Mouse (Mus musculus) urinary bladder, adult 2 months (tissue): ENCODE measurements at regions not wholly inside any gene's neighbourhood (a gene's known extent, or its start where the extent isn't known, plus 50 kb on each side); places are given as distances from the start of the nearest gene placed in this dataset.
A peak's percentile ranks its signal among the peaks of the same experiment; 100 is the strongest.

Experiments
- DNase-seq: peaks from one replicate; pipeline ENCODE4 v3.0.0; 2022; ENCODE audit warnings: low spot score

DNA sequence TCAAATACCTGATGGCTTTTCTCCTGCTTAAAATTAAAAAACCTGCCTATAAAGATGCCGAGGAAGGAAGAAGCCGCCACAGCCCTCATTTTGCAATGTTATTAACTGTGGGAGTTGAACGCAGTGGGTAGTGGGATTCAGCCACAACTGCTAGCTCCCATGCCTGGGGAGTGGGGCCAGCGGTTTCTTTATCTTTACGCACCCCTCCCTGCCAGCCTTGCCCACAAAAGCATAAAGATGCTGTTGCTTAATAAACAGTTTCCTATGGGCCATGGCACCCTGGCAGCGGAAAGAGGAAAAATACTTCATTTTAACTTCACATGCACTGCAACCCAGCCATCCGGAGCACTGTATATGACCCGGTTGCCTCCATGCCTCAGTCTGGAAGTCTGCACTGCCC, 389.2 kb downstream of the H2al1j start:
- no peak for DNase-seq

DNA sequence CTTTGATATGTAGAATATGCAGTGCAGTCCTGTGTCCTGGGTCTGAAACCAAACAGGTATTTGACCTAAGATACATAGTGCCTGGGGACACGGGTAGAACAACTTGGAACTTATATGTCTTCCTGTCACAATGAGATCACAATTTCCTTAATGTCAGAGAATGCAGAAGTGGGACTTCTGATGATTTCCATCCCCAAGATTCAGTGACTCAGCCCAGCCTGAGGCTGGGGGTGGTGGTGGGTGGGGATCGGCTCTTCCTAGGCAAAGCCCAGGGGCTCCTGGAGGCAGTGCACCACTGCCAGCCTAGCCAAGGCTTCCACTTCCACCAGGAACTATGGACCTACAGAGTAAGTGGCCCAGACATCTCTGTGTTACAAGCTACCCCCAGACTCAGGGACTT, 391.2 kb downstream of the H2al1j start:
- no peak for DNase-seq

DNA sequence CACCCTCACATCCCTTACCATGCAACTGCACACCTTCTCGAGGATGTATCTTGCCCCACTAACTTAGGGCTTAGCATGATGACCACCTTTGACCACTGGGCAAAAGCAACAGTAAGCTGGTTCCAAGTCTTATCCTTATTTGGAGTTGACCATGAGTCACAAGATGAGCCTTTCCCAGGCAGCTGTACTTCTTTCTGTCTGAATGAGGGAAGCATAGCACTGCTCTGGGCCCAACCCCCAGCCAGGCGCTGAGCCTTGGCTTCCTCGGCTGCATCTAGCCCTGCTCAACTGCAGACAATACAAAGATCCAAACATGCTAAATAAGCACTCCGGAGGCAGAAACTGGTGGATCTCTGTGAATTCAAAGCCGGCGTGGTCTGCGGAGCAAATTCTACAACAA, 392.9 kb downstream of the H2al1j start:
- DNase-seq = no peak

DNA sequence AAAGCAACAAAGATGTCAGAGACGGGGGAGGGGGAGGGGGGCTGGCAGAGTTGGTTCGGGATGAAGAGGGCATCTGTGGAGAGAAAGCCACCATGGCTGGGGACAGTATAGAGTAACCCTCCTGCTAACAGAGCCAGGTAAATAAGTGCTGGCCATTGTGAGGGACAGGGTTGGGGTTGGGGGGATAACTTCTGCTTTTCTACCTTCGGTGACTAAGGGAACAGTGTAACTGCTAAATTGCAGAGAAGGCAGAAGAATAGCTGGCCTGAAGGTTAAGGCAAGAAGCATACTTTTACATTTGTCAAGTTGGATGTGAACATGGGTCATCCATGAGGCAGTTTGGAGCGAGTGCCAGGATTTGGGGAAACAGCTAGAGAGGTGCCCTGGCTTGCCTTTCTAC, 395.1 kb downstream of the H2al1j start:
- no peak for DNase-seq

DNA sequence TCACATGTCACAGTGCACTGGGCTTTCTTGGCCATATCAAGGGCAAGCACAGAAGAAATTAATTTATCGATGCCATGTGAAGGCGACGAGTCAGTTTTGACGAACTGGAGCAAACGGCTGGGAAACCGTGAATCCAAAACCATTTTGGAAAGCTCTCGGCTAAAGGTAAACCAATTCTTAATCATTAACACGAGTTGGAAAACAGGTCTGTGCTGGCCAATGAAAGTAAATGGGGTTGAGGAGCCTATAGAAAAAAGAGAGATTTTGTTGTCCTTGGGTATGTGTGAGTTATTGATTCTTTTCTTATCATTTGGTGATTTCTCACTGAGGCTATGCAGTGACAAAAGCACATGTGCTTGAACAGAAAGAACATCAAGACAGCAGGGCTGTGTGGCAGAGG, 397.1 kb downstream of the H2al1j start:
- no peak for DNase-seq

DNA sequence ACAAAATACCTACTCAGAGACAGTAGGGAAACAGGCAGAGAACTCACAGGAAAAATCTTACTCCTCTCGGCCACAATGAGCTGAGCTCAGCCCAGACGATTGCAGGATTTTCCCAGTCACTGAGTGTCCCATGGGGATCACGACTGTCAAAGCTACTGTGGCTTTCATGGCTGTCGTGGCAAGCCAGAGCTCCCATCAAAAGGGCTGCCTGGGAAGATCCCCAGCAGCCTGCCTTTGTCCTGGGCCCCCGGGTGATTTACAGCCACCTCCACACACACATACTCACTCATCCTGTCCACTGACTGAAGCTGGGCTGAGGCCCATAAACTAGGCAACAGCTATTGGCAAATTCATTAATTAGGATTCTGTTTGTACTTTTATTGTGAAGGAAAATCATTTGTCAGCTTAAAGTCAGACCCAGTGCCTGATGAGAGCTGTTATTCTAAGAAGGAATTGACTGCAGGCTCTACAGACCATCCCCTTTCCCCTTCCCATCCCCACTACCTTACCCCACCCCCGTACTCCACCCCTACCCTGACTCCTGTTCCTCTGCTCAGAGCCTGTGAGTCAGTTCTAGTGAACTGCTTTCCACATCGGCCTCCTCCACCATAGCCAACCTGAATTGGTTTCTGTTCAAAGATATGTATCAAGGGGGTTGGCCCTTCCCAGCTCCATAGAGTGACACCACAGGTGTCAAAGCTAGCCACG, 399.1 kb downstream of the H2al1j start:
- no peak for DNase-seq

DNA sequence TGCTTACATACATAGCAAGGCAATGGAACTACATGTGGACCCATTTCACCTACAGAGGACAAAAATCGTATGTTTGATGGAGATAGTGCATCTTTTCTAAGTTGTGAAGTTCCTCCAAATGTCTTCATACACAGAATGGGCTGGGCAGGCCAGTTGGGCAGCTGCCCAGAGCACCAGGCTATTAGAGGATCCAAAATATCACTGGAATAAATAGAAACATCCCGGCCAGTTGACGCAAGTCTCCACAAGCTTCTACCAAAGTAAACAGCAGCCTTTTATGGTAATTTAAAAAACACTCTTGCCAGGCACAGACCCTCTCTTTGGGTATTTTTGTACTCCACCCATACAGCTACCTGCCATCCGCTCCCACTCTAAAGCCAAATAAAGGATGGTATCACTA, 400.9 kb downstream of the H2al1j start:
- DNase-seq = no peak

DNA sequence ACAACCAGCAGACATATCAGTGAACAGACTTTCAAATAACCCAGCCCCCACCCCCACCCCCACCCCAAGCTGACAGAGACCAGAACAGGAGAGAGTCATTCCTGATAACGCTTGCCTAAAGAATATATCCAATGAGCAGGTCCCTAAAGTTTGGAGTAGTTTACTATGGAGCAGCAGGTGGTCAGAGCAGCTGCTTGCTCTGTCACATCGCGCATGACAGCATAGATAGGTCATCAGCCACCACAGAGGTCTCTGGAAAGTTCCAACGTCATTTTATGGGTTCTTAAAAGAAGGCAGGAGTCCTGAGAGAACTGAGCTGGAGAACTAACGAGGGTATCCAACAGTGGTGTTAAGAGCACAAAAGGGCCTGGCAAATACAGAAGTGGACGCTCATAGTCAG, 402.4 kb downstream of the H2al1j start:
- no peak for DNase-seq

DNA sequence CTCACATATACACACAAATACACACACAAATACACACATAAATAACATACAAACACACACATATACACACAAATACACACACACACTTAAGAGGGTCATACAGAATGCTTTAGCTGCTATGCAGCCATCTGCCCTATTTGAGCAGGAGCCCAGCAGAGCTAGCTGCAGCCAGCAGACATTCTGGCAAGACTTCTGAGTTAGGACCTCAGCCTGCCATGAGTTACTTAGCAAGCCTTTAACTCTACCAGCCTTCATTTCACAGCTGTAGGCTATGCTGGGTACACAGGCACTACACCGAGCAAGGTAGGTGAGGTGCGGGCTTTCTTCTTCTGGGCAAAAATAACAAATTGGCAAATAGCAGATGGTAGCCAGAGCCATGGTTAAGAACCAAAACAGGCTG, 404.7 kb downstream of the H2al1j start:
- no peak for DNase-seq

DNA sequence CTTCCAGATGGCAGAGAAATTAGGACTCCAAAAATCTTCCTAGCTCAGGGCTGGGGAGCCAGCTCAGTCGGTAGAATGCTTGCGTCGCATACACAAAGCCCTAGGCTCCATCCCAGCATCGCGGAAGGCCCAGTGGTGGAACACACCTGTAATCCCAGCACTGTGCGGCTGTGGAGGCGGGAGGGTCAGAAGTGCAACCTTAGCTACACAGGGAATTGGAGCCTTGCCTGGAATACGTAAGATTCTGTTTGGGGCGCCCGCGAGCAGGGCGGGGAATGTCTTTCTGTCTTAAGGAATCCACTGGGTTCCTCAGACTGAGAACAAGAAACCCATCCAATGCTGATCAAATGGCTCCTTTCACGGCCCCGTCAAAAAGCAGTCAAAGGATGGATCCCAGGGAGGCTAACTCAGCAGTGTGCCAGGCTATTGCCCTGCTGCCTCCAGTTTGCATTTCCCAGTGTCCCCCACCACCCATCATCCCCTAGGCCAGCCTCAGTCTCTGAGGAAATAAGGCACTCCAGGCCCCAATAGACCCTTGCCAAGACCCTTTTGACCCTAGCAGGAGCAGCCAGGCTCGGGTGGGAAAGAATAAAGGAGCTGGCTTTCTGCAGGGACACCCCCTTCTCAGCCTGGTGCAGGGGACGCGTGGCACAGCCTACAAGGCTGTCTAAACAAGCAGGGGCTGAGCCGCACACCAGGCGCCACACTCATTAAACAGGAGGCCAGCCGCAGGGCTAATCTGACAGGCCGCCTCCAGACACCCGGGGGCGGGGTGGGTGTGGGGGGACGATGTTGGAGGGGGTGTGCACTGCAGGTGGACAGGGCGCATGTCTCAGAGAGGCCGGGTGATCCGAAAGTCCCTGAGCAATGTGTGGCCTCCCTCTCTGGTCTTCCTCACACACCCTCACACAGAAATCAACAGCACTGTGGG, 407.1 kb downstream of the H2al1j start:
- DNase-seq = no peak

DNA sequence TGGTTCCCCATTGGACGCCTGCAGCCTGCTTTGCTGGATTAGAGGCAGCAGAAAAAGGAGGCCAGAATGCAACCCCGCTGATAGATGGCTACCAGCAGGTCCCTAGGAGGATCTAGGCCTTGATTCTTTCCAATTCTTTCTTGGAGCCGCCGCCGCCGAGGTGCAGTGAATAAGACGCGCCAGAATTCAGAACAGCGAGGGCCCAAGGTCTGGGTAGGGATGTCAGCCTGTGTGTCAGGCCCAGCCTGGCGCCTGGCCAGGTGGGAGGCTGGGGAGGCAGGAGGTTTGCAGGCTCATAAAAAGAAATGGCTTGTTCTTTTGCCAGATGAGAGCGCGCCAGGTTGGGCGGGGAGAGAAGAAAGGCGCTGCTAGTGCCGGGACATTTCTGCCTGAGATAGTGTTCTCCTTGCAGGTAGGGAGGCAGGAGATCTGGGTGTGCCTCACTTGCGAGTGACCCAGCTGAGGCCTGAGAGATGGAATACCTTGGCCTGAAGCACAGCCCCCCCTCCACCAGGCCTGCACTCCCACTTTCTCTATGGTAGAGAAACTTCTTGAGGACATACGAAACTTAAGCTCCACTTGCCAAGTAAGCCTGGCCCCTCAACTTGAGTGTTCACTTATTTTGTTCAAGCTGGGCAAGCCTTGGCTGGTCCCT, 408.0 kb downstream of the H2al1j start:
- peak; percentile 51 for DNase-seq

DNA sequence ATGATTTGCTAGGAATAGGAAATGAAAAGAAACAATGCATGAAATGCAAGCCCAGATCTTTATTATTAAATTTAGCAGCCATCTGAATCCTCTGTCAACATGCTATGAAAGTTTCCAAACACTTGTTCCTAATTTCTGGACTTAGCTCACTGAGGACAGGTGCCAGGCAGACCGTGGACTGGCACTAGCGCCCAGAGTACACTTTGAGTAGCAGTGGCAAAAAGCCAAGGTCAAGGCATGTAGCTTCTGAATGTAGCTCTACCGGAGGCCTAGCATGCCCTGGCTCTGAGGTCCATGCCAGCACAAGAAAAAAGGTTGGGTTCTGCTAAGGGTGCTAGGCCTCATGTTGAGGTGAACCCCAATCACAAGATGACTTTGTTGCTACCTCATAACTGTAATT, 408.9 kb downstream of the H2al1j start:
- no peak for DNase-seq

DNA sequence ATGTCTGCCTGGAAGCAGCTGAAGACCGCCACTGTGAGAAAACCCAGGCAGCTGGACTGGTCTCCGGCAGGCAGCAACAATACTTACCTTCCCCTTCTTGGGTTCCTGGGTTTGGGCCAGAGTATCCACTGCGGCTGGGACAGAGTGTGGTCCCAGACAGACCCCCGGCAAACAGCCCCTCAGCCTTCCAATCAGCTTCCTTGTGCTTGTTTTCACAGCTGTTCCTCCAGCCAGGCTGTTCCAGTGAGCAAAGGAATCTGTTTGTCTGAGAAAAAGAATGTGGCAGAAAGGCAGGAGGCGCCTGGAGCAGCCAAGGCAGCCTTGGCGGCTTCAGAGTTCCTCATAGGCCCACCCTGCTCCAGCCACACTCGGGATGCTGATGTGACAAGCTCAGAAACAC, 411.9 kb downstream of the H2al1j start:
- DNase-seq = no peak

DNA sequence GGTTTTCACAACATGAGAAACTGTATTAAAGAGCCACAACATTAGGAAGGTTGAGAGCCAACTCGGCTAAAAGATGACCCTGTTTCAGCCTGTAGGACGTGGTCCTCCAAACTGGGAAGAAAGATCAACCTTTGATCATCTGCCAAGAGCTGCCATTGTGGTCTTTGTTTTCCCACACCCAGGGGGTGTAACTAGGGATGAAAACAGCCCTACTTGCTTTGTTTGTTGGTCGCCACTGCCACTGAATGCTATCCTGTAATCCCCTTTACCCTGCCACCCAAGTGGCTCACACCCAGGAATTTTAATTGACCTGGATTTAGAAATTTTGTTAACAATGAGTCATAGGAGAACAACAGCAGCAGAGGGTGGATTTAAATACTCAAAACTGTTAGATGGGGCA, 414.2 kb downstream of the Bcor start:
- no peak for DNase-seq

DNA sequence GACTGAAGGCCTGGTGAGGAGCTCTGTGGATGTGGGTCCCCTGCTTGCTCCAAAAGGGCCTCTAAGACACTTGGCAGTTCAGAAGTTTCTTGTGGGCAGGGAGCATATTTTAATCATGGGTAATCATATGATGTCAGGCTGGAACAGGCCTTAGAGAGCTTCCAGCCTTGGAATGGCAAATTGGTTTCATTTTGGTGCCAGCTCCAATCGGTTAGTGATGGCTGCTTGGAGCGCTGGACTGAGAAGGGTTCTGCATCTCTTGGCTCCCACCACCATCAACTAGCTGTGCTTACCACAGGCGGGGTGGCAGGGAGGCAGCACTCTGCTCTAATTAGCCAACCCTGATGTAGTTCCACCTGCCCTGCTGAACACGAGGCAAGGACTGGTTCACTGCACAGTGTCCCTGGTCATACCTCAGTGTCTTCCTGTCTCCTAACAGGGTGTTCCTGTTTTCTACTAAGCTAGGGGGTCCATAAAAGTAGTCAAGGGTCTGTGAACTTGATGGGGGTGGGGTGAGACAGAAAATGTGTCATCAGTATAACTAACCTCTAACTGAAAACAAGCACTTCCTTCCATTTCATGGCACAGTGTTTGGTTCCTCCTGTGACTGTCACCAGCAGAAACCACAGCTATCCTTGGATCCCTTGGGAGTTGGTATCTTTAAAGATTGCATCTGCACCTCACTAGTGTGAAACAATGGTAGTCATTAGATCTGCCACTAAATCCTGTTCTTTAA, 412.6 kb downstream of the Bcor start:
- no peak for DNase-seq

DNA sequence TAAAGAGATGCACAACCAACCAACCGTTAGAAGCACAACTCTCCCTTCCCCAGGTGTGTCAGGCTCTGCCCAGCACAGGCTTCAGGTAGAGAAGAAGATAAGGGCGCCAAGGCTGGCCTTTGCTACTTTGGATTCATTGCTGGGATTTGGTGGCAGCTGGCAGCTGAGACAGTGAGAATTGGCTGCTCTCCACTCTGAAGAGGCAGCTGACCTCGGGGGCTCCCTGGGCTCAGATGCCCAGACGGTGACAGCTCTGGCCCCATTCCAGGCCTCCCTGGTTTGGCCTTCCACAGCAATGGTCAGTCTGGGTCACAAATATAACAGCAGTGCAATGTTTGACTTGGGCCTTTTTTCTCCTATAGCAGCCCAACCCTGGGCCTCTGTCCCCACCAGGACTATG, 411.9 kb downstream of the Bcor start:
- no peak for DNase-seq

DNA sequence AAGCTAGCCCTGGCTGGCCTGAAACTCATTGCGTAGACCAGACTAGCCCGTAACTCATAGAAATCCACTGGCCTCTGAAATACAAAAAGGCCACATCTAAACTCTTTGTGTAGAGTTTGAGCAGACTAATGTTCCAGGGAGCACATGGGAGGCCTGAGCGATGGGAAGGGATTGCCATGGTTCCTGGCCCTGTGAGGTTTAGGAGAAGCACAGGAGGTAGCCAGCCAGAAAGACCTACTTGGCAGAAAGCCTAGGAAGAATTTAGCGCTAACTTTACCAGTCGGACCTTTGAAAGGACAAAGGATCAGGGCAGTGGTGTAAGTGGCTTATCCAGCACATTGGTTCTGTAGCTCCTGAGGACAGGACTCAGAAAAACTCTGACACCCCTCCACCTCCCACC, 407.6 kb downstream of the Bcor start:
- DNase-seq = no peak

DNA sequence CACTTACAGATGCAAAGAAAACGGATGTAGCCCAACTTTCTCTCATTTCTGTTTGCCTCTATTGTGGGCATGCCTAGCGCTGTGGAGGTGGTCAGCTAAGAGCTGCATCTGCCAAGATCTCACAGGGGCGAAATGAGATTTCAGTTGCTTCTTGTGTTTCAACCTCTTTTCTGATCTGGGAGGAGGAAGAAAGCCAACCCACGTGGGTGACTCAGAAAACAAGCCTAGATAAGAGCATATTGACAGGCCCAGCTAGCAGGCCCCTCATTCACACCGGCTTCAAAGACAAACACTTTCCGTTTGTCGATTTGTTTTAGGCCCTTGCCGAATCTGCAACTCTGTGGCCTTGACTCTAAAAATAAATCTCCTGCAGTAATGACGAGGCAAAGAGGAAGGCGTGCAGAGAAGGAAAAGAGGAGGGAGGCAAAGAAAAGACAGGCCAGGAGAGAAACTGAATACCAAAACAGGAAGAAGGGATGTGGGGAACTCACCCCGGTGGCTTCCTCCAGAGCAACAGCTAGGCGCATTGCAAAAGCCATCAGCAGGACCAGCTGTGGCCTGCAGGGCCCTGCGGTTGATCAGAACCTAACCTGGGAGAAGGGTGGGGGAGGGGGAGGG, 407.1 kb downstream of the Bcor start:
- no peak for DNase-seq

DNA sequence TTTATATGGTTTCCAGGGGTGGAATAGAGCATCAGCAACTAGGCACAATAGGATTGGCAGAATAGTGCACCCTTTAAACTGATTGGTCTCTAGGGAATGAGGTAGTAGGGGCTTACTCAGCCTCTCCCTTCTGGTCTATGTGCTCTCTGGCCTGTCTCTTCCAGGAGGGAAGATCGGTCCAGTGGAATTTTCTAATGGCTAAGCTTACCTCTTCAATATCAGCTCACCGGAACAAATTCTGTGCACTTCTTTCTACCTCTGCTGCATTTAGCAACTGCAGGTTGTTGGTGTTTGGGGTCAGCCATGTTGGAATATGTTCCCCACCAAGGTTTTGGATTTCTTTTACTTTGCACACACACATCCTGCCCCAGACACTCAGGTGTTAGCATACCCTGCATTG, 405.1 kb downstream of the Bcor start:
- DNase-seq = no peak

DNA sequence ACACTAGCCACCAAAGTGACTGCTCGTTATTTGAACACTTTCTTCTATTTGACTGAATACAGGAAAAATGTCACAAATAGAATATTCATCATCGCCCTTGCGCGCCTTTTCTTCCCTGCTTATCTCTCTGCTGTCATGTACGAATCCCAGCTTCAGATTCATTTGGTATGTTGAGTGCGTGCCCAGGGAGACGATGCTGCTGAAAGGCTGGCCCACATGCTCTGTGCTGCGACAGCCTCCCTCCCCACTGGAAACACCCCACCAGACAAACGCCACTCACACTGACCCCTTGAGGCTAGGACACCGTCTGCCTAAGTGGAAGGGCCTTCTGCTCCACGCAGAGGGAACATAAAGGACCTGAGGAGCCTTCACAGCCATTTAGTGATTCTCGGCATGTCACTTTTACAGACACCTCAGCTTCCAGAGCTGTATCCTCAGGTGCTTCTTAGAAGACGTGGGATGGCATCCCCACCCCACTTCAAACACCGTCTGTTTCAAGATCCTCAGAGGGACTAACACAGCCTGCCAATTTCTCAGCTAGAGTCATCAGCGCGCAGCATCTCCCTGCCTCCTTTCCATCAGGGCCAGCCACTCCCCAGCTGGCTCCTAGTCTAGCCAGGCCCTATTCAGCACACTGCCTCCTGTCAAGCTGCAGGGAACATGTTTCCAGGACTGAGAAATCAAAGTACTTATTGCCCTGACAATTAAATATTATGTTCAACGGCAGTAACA, 396.6 kb downstream of the Bcor start:
- DNase-seq = no peak
